Mouse (Mus musculus) skeletal muscle tissue, adult 2 months (tissue): ENCODE measurements at regions not wholly inside any gene's neighbourhood (a gene's known extent, or its start where the extent isn't known, plus 50 kb on each side); places are given as distances from the start of the nearest gene placed in this dataset.
A peak's percentile ranks its signal among the peaks of the same experiment; 100 is the strongest.

Experiments
- DNase-seq: peaks from one replicate; pipeline ENCODE4 v3.0.0-alpha.2; 2012; ENCODE audit warnings: low read depth, low spot score

GRCm38 (mm10) chr17:79498321-79498720 lies 113.3 kb upstream of the Rmdn2 start:
- DNase-seq, result no peak

GRCm38 (mm10) chr17:79501031-79501474 lies 110.6 kb upstream of the Rmdn2 start:
- no peak for DNase-seq

- no peak for DNase-seq
Observed at GRCm38 (mm10) chr17:79501926-79502325, 109.7 kb upstream of the Rmdn2 start.

- no peak for DNase-seq
Observed at GRCm38 (mm10) chr17:79503037-79503436, 108.6 kb upstream of the Rmdn2 start.

GRCm38 (mm10) chr17:79504209-79504608 lies 107.5 kb upstream of the Rmdn2 start:
- no peak for DNase-seq

GRCm38 (mm10) chr17:79505565-79505964 lies 106.1 kb upstream of the Rmdn2 start:
- no peak for DNase-seq

- peak; percentile 28 for DNase-seq
Observed at GRCm38 (mm10) chr17:79509281-79509680, 102.4 kb upstream of the Rmdn2 start.

GRCm38 (mm10) chr17:79509957-79510710 lies 101.5 kb upstream of the Rmdn2 start:
- no peak for DNase-seq

- peak; percentile 19 for DNase-seq
Observed at GRCm38 (mm10) chr17:79511218-79511617, 100.4 kb upstream of the Rmdn2 start.

GRCm38 (mm10) chr17:79514076-79514475 lies 97.6 kb upstream of the Rmdn2 start:
- DNase-seq, result no peak

- DNase-seq, result no peak
Observed at GRCm38 (mm10) chr17:79518185-79518584, 93.5 kb upstream of the Rmdn2 start.

GRCm38 (mm10) chr17:79518696-79519095 lies 93.0 kb upstream of the Rmdn2 start:
- no peak for DNase-seq

GRCm38 (mm10) chr17:79519356-79519755 lies 92.3 kb upstream of the Rmdn2 start:
- DNase-seq, result no peak

GRCm38 (mm10) chr17:79520283-79520682 lies 91.4 kb upstream of the Rmdn2 start:
- DNase-seq, result no peak

GRCm38 (mm10) chr17:79521691-79522090 lies 90.0 kb upstream of the Rmdn2 start:
- DNase-seq, result no peak

GRCm38 (mm10) chr17:79523230-79523629 lies 88.4 kb upstream of the Rmdn2 start:
- no peak for DNase-seq

GRCm38 (mm10) chr17:79527391-79527790 lies 84.3 kb upstream of the Rmdn2 start:
- no peak for DNase-seq

GRCm38 (mm10) chr17:79536549-79536948 lies 75.1 kb upstream of the Rmdn2 start:
- DNase-seq, result no peak

- DNase-seq, result no peak
Observed at GRCm38 (mm10) chr17:79538789-79539188, 72.9 kb upstream of the Rmdn2 start.

- no peak for DNase-seq
Observed at GRCm38 (mm10) chr17:79540038-79540437, 71.6 kb upstream of the Rmdn2 start.

- DNase-seq, result no peak
Observed at GRCm38 (mm10) chr17:79540511-79540910, 71.2 kb upstream of the Rmdn2 start.

- DNase-seq, result peak; percentile 71
Observed at GRCm38 (mm10) chr17:79543907-79544522, 67.6 kb upstream of the Rmdn2 start.

- DNase-seq, result peak; percentile 44
Observed at GRCm38 (mm10) chr17:79545878-79546277, 65.8 kb upstream of the Rmdn2 start.
